Mouse (Mus musculus): ENCODE data around the gene Zdhhc13. TPM values are rescaled to one million over a fixed set of nuclear protein-coding genes. Genes with fewer than 3 reads are reported as not detected.

Gene Zdhhc13
- total RNA-seq, 2 experiments from 2014 or later: 14.6 to 14.7 TPM

- no peak for DNase-seq (ENCODE audit: low spot score in 2 of 2)
These were observed 51.7 kb downstream of the Zdhhc13 start for GRCm38 (mm10) chr7:48840545-48840944.

GRCm38 (mm10) chr7:48841538-48841937 is 52.7 kb downstream of the Zdhhc13 start:
- no peak for DNase-seq (ENCODE audit: low spot score in 2 of 2)

- DNase-seq (ENCODE audit: low spot score in 2 of 2): no peak
These were observed 53.5 kb downstream of the Zdhhc13 start for GRCm38 (mm10) chr7:48842353-48842752.

- DNase-seq (ENCODE audit: low spot score in 2 of 2): no peak
These were observed 54.7 kb downstream of the Zdhhc13 start for GRCm38 (mm10) chr7:48843541-48843940.

GRCm38 (mm10) chr7:48845213-48845973 is 56.6 kb downstream of the Zdhhc13 start:
- DNase-seq (ENCODE audit: low spot score in 2 of 2): no peak

- DNase-seq (ENCODE audit: low spot score in 2 of 2): no peak
These were observed 58.0 kb downstream of the Zdhhc13 start for GRCm38 (mm10) chr7:48846755-48847154.

GRCm38 (mm10) chr7:48847820-48848650 is 59.2 kb downstream of the Zdhhc13 start, which contains the start of gene Csrp3:
Gene Csrp3, minus strand, starts transcription at chr7:48848033.
- no peak for DNase-seq (ENCODE audit: low spot score in 2 of 2)

- no peak for DNase-seq (ENCODE audit: low spot score in 2 of 2)
These were observed 62.8 kb downstream of the Zdhhc13 start for GRCm38 (mm10) chr7:48851529-48852104.

- no peak for DNase-seq (ENCODE audit: low spot score in 2 of 2)
These were observed 64.7 kb downstream of the Zdhhc13 start for GRCm38 (mm10) chr7:48853496-48853895.

- DNase-seq (ENCODE audit: low spot score in 2 of 2): no peak
These were observed 66.7 kb downstream of the Zdhhc13 start for GRCm38 (mm10) chr7:48855461-48855860.

GRCm38 (mm10) chr7:48858257-48858656 is 69.5 kb downstream of the Zdhhc13 start:
- no peak for DNase-seq (ENCODE audit: low spot score in 2 of 2)

GRCm38 (mm10) chr7:48859362-48859761 is 70.6 kb downstream of the Zdhhc13 start:
- DNase-seq (ENCODE audit: low spot score in 2 of 2): no peak

- DNase-seq (ENCODE audit: low spot score in 2 of 2): no peak
These were observed 72.1 kb downstream of the Zdhhc13 start for GRCm38 (mm10) chr7:48860948-48861347.

GRCm38 (mm10) chr7:48861796-48862195 is 73.0 kb downstream of the Zdhhc13 start:
- no peak for DNase-seq (ENCODE audit: low spot score in 2 of 2)

- DNase-seq (ENCODE audit: low spot score in 2 of 2): no peak
These were observed 75.4 kb downstream of the Zdhhc13 start for GRCm38 (mm10) chr7:48864199-48864598.

- no peak for DNase-seq (ENCODE audit: low spot score in 2 of 2)
These were observed 76.1 kb downstream of the Zdhhc13 start for GRCm38 (mm10) chr7:48864671-48865458.

- DNase-seq (ENCODE audit: low spot score in 2 of 2): no peak
These were observed 78.8 kb downstream of the Zdhhc13 start for GRCm38 (mm10) chr7:48867576-48867975.

GRCm38 (mm10) chr7:48870144-48870543 is 81.3 kb downstream of the Zdhhc13 start:
- DNase-seq (ENCODE audit: low spot score in 2 of 2): no peak

GRCm38 (mm10) chr7:48870579-48871180 is 81.9 kb downstream of the Zdhhc13 start:
- no peak for DNase-seq (ENCODE audit: low spot score in 2 of 2)

GRCm38 (mm10) chr7:48871292-48871691 is 82.5 kb downstream of the Zdhhc13 start:
- no peak for DNase-seq (ENCODE audit: low spot score in 2 of 2)

GRCm38 (mm10) chr7:48875096-48875495 is 86.3 kb downstream of the Zdhhc13 start:
- no peak for DNase-seq (ENCODE audit: low spot score in 2 of 2)

Measured in adrenal gland, postnatal 4 days (tissue).